Mouse (Mus musculus) E14TG2a.4 (cell line): ENCODE measurements around the gene Raet1e.
"Not testable (repeated sequence)": the region's sequence is repeated elsewhere in the genome, so short reads cannot be mapped to it uniquely, and the experiment has no call there.

Experiments
- CTCF ChIP-seq: conservative IDR thresholded peaks from 2 replicates; pipeline ENCODE4 v1.5.1; 2014; ENCODE audit warnings: low read length
- NANOG ChIP-seq: IDR thresholded peaks from 2 replicates; pipeline ENCODE4 v1.6.1; 2014; ENCODE audit warnings: borderline replicate concordance, low read length, mixed read lengths
- POU5F1 ChIP-seq: IDR thresholded peaks from 2 replicates; pipeline ENCODE4 v1.6.1; 2014; ENCODE audit warnings: low read length, borderline replicate concordance

DNA sequence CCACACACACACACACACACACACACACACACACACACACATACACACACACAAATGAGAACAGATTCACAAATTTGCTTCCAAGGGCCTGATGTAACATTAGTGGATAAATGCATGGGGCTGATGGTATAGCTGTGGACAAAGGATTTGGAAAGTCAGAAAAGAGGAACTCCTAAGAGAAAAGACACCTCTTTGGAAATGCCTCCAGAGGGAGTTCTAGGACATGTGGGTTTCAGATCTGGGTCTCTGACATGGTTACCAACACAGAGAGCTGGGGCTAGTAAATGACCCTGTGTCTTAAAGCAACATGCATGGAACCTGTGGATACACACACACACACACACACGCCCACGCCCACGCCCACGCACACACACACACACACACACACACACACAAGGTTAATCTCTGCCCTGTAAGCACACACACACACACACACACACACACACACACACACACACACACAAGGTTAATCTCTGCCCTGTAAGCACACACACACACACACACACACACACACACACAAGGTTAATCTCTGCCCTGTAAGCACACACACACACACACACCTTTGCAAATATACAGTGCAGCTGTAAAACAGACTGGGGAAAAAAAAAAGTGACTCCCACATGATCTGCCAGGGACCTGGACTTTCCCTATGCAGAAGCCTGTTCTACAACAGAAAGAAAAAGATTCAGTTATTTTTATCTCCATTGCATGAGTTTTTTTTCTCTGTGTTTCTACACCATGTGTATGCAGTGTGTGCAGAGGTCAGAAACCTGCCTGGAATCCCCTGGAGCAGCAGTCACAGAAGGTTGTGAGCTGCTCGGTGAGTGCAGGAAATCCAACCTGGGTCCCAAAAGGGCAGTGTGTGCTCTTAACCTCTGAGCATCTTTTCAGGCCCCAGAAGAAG lies 14.3 kb downstream of the Raet1e start:
- TF ChIP-seq CTCF, POU5F1, NANOG: not testable (repeated sequence)
